Mouse (Mus musculus): ENCODE results near the gene 5330417C22Rik.
"Not testable (repeated sequence)": the region's sequence is repeated elsewhere in the genome, so short reads cannot be mapped to it uniquely, and the experiment has no call there.

Gene 5330417C22Rik

DNA sequence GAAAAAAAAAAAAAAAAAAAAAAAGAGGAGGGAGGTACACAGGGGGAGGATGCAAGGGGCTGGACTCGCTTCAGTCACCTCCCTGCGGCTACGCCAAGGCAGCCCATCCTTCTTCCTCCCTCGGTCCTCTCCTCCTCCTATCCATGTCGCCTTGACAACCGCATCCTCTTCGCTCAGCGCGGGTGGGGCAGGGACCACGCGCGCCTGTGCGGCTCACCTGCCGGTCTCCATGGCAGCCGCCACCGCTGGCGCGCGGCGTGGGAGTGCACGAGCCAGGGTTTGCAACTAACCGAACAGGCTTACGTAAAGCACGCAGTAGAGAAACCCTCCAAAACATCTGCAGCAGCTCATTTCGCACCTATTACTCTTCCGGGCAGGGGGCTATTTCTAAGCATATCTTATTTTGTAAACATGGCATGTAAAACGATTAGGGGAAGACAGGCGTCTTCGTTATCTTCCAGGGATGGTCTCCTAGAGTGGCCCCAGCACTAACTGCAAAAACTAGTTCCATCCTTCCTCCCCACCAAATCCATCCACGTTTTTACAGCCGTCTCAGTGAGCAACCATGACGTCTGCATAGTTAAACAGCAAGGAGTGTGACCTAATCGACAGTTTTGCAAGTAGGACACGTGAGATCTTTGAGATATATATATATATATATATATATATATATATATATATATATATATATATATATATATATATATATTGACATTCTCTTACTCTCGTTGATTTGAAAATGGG lies at the start of gene 5330417C22Rik:
Gene 5330417C22Rik, minus strand, starts transcription at position 20 of the 744 bp plus-strand sequence.
- no peak for DNase-seq (ENCODE audit: low read depth, low spot score)

- no peak for DNase-seq (ENCODE audit: low read depth, low spot score)
Observed at GRCm38 (mm10) chr3:108584580-108584979, 48.2 kb upstream of the 5330417C22Rik start.

- no peak for DNase-seq (ENCODE audit: low read depth, low spot score)
Observed at GRCm38 (mm10) chr3:108574018-108574417, 37.7 kb upstream of the 5330417C22Rik start.

DNA sequence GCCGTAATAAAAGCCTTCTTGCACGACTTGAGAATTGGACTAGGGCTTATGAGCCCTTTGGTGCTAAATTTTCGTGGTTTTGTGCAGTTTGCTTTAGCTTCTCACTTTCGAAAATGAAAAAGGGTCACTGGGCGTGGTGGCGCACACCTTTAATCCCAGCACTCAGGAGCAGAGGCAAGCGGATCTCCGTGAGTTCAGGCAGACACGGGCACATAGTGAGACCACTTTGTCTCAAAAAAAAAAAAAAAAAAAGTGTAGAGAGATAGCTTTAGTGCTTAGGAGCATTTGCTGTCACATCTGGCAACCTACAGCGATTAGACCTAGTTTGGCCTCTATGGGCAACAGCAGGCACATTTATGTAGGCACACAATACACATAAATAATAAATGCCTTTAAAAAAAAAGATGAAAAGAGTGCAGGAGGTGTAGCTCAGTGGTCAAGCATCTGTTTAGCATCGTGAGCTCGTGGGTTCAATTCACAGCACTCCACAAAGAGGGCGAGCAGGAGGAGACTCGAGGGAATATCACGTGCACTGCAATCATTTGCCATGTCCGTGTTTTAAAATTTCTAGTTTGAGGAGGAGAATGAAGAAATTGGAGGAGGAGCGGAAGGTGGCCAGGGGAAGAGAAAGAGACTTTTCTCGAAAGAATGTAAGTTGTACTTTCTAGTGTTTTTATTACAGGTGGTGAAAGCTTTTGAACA lies 36.1 kb upstream of the 5330417C22Rik start:
- no peak for DNase-seq (ENCODE audit: low read depth, low spot score)

DNA sequence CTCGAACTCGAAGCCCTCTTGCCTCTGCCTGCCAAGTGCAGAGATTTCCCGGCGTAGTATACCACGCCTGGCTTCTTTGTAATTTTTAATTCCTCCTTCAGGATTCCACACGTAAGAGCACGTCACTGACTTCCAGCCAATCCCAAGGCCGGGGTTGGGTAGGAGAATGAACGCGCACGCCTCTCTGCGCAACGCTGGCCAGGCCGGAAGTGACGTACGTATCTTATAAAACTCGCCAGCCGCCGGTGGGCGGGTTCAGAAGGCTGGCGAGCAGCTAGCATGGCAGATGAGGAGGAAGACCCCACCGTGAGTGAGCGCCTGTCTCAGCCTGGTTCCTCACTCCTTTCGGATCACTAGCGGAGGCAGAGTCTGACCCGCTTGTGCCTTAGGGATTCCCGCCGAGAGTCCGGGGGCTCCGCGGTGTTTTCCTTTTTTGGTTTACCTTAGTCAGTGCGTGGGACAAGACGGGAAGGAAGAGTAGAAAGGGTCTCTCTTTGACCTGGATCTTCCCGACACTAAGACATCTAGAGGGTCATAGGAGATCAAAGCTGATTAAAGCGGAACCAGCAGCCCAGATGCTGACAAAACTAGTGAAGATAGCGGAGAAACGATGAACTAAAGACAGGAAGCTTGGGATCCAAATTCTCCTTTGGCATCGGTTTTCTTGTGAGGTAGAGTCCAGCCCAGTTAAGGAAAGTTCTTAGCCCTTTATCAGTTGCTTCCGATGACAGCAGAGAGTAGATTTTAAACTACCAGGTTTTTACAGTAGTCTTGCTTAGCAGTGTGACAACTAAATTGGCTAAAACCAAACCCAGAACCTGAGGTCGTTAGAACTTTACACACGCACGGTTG lies 35.3 kb upstream of the 5330417C22Rik start, which contains the start of gene Taf13:
Gene Taf13, plus strand, starts transcription at position 256 of the 852 bp plus-strand sequence.
- DNase-seq (ENCODE audit: low read depth, low spot score), result peak; percentile 91

GRCm38 (mm10) chr3:108570813-108571212 lies 34.5 kb upstream of the 5330417C22Rik start:
- no peak for DNase-seq (ENCODE audit: low read depth, low spot score)

DNA sequence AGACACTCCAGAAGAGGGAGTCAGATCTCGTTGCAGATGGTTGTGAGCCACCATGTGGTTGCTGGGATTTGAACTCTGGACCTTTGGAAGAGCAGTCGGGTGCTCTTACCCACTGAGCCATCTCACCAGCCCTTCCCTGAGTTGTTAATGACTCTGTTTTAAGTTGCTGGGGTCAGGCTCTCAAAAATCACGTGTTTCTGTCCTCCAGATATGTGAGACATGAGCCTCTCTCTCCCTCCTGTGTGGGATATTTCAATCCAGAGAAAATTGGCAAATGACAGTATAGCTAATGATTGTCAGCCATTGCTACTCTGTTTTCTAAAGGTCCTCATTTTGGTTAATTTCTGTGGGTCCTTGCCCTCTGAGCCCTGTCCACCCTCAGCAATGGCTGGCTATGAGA lies 33.3 kb upstream of the 5330417C22Rik start:
- DNase-seq (ENCODE audit: low read depth, low spot score), result not testable (repeated sequence)

GRCm38 (mm10) chr3:108567990-108568877 lies 31.9 kb upstream of the 5330417C22Rik start:
- DNase-seq (ENCODE audit: low read depth, low spot score), result no peak

DNA sequence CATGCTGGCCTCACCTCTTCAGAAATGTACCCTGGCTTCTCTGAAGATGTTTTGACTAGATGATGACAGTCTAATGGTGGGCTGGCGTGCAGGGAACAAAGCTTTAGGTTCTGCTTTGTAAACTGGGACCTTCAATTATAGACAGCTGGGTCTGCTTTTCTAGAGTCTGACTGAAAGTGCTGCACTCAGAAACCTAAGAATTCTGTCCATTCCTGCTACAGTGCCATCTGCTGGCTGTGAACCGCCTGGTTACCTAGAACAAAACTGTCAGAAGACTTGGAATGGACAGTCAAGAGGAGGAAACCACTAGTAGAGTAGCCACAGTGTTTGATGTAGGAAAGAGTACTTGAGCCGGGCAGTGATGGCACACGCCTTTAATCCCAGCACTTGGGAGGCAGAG lies 27.0 kb upstream of the 5330417C22Rik start:
- peak; percentile 73 for DNase-seq (ENCODE audit: low read depth, low spot score)

- no peak for DNase-seq (ENCODE audit: low read depth, low spot score)
Observed at GRCm38 (mm10) chr3:108562777-108563271, 26.5 kb upstream of the 5330417C22Rik start.

DNA sequence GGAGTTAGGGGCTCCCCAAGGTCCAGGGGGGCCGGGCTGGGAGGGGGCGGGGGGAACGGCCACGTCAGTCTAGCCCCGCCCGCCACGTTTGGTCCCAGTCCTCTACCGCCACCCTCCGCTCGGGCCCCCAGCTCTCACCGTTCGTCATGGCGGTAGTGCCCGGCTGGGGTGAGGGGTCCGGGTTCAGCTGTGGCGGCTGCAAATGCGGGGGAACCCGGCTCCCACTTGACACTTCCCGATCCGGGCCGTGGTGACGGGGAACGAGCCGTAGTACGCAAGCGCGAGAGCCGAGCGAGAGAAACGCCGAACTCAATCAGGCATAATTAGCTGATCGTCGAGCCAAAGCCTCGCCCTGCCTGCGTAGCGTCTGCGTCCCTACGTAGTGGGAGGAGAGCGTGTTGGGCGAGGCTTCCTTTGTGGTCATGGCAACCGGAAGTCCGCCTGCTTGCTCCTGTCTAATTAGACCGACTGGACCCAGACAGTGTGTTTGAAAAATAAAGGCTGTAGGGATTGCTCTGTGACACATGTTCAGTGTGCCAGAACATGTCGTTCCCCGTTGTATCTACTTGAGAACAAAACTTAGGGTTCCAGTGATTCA lies 25.9 kb upstream of the 5330417C22Rik start, which contains the start of gene Tmem167b:
Gene Tmem167b, minus strand, starts transcription at position 334 of the 598 bp plus-strand sequence.
- DNase-seq (ENCODE audit: low read depth, low spot score), result peak; percentile 98

DNA sequence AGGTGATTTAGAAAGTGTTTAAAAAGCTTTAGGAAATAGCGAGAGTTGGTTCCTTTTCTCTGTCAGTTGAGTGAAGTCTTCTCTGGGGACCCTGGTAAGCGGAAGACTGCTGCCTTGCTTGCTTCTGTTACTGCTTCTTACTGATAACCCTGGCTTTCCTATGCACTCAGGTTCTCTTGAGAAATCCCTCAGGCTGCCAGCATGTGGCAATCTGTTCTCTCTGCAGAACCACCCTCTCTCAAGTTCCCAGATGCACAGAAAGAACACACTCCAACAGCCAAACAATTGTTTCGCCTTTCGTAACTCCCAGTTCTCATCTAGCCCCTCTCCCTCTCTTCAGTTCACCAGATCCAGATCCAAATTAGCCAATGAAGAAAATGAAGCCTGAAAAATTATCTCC lies 21.6 kb upstream of the 5330417C22Rik start:
- DNase-seq (ENCODE audit: low read depth, low spot score), result no peak

DNA sequence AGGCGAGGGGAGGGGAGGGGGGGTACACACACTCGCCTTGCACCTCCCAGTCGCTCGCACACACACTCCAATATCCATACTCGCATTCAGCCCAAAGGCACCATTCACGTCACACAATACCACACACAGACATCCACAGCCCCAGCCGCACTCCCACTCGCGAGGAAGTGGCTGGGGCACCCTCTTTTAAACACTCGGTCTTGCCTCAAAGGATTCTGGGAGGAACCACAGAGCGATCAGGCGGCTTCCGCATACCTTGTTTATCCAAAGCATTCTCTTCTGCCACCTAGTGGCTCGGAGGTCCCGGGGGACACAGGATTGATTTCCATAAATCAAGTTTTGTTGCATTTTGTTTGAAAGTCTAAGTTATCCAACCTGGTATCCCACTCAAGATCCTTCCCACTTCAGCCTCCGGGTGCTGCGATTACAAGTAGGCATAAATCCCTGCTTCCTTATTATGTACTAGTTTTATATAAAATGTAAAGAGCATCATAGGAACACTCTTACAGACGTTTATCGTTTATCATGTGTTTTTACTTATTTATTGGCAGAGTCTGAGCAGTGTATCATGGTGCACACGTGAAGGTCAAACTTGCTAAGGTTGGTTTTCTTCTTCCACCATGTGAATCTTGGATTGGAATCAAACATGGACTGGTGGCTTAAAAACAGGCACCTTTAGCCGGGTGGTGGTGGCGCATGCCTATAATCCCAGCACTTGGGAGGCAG lies 18.4 kb upstream of the 5330417C22Rik start:
- peak; percentile 91 for DNase-seq (ENCODE audit: low read depth, low spot score)

- no peak for DNase-seq (ENCODE audit: low read depth, low spot score)
Observed at GRCm38 (mm10) chr3:108554111-108554561, 17.8 kb upstream of the 5330417C22Rik start.

- DNase-seq (ENCODE audit: low read depth, low spot score), result no peak
Observed at GRCm38 (mm10) chr3:108542299-108542698, 6.0 kb upstream of the 5330417C22Rik start.

GRCm38 (mm10) chr3:108537303-108537702 lies 967 bp upstream of the 5330417C22Rik start:
- DNase-seq (ENCODE audit: low read depth, low spot score), result peak; percentile 62

DNA sequence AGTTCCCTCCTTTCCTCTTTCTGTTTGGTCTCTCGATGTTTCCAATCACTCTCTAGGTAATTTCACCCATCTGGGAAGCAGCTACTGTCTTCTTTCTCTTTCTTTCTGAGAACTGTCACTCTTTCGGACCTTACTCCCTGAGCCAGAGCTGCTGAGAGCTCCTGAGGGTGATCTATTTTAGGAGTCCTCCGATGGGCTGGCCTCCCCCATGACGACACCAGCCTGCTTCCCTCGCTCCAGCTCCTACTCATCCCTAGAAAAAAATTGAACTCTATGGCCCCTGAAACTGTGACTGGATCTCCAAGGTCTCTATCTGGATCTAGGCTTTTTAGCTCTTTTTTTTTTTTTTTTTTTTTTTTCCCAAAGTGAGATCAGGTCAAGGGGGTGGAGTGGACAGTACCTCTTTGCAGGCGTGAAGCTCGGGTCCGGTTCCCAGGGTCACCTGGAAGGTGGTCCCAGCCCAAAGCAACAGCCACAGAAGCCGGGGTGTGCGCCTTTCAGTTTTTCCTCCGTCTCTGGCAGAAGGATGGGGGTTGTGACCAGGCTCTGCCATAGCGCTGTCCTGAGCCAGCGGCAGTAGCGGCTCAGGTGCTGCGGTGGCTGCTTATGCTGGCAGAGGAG lies 330 bp downstream of the 5330417C22Rik start:
- DNase-seq (ENCODE audit: low read depth, low spot score), result no peak

GRCm38 (mm10) chr3:108533951-108534350 lies 2.4 kb downstream of the 5330417C22Rik start, which contains the start of gene 1700013F07Rik:
Gene 1700013F07Rik (plus strand): TSS chr3:108534150.
- DNase-seq (ENCODE audit: low read depth, low spot score), result no peak
